Mouse (Mus musculus) gastrocnemius, postnatal 10 days (tissue): ENCODE results near the gene Zfp119a. TPM values are rescaled to one million over a fixed set of nuclear protein-coding genes. Genes with fewer than 3 reads are reported as not detected.
"Not testable (repeated sequence)": the region's sequence is repeated elsewhere in the genome, so short reads cannot be mapped to it uniquely, and the experiment has no call there.

Experiments
- DNase-seq: peaks from one replicate; pipeline ENCODE4 v3.0.0; 2021; ENCODE audit warnings: mixed read lengths
- long read RNA-seq, 2 experiments: library from polyadenylated mRNA; stranded (forward); transcript quantifications; one replicate each; pipeline ENCODE4 v2.0.0; 2021
- total RNA-seq, 2 experiments: library from RNA; stranded (reverse); gene quantifications; 2 replicates each; pipeline ENCODE4 v1.2.3; 2021

The Zfp119a gene
- 1 to 10 TPM; 4.2 to 5.1 TPM for total RNA-seq
- long read RNA-seq, experiment 1, partial matches to known transcripts = 0 of 3 reads
- long read RNA-seq, experiment 1, other reads (novel, unspliced or antisense) = 1 of 3 reads
- long read RNA-seq, experiment 2, partial matches to known transcripts = 0 of 7 reads
- long read RNA-seq, experiment 2, other reads (novel, unspliced or antisense) = 4 of 7 reads

DNA sequence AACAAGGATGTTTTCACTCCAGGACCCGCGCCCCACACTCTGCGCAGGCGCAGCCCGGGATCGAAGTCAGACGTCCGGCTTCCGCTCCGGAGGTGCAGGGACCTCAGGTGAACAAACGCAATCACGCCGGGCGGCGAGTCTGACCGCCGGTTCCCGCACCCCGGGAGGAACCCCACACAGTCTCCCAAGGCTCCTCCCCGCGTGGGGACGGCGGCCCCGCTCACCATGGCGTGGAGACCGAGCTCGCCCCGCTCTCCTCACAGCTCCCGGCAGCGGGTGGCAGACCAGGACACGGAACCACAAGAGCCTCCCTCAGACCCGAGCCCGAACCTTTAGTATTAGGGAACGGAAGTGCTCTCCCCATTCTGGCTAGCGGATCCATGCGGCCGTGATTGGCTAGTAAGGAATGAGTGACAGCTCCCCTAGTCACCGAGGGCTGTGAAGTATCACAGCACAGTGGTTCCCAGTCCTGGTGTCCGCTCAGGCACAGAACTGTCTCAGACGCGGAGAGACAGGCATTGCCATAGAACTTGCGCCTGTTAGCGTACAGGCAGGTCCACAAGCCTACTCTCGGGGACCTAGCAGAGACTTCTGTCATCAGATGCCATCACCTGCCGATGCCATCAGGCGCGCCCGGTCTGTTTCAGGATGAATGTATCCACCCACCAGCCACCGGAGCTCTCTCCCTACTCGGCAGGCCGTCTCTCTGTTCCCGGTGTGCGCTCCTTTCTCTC, at the start of gene Zfp119a:
Gene Zfp119a, minus strand, starts transcription at position 295 of the 734 bp plus-strand sequence.
- DNase-seq = peak; percentile 68

DNA sequence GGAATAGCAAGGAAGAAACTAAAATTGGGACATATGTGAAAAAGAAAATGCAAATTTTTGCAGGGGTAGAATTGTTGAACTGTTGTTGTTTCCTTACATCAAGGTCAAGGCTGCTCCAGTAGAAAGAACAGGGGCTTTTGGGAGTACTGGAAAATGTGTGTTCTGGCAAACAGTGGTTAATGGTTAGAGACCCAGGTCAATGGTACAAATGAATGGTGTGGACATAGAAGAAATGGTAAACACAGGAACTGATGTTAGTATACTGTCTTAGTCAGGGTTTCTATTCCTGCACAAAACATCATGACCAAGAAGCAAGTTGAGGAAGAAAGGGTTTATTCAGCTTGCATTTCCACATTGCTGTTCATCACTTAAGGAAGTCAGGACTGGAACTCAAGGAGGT, 27.9 kb upstream of the Zfp119a start:
- DNase-seq = no peak

DNA sequence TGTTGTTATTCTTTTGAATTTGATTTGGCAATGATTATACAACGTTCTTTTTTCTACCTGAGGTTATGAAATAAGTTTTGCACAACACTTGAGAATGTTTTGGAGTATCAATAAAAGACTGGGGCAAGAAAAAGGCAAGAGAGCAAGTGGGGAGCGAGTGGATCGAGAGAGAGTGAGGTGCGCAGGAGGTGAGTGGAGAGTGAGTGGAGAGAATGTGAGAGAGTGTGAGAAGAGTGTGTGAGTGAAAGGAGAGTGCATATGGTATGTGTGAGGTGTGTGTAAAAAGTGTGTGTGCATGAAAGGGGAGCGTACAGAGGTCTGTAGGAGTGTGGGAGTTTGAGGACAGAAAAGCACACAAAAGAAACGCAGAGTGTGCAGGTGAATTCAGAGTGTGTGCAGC, 25.4 kb upstream of the Zfp119a start:
- DNase-seq = no peak

DNA sequence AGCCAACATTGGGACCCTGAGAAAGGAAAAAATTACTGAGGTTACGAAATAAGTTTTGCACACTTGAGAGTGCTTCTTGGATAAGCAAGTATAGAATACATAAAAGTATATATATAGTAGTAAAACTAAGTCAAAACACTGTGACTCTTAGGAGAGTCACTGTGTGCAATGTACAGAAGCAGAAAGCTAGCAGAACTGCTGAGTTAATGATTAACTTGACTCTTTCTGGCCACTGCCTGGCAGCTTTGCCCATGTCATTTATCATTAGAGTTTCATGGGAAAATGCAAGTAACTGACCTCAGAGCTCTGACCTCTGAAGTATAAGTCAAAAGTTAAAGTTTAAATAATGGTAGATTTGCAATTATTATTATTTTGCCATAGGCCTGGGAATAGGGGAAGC, 25.0 kb upstream of the Zfp119a start:
- no peak for DNase-seq

DNA sequence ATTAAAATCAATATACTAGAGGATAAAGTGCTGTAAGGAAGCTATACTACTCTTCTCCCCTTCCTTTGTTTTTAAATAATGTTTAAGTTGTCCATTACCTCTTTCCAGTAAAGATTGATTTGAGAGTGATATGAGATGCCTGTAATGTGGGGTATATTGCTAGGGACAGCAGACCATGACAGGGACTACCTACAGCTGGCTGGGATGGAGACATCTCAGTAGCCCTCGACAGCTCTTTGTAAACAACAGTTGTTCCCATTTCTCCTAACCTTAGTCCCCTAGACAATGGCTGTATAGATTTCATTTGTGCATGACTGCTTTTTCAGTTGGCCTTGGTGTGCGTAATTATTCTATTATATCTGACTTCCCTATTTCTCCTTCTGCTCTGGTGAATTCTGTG, 24.4 kb upstream of the Zfp119a start:
- DNase-seq = no peak

DNA sequence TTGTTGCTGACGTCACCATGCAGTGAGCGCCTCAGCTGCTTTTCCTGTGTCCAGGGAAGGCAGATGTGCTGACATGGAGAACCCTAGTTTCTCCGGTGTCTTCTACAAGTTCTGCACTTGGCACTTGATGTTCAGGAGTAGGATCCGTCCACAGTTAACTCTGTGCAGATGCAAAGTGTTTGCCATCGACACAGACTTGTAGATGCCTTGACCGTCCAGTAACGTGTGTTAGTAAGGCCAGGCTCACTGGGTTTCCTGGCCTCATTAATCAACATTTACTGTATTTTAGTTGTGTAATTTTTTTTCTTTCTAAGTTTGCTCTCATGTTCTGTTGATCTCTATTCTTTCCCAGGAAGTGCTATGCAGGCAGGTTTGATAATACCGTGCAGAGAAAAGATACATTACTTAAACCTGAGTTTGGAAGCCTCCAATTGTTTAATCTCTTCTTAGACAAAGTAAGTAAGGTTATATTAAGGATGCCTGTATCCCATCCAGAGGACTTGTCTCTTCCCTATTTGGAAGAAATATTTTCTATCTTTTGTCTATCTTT, 13.8 kb upstream of the Zfp119a start:
- DNase-seq = not testable (repeated sequence)

DNA sequence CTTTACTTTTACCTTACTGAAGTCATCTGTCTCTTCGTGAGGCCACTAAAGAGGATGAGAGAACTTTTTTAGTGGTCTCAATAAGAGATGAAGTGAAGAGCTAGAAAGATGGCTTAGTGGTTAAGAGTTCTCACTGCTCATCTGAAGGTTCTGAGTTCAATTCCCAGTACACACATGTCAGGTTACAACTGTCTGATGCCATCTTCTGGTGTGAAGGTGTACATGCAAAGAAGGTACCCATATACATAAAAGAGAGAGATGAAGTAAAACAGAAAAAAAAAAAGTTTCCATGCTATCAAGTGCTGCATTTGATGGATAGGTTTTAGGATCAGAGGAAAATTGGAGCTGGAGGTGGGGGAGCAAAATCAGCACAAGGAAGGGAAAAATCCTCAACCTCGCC, 6.2 kb upstream of the Zfp119a start:
- DNase-seq = no peak

DNA sequence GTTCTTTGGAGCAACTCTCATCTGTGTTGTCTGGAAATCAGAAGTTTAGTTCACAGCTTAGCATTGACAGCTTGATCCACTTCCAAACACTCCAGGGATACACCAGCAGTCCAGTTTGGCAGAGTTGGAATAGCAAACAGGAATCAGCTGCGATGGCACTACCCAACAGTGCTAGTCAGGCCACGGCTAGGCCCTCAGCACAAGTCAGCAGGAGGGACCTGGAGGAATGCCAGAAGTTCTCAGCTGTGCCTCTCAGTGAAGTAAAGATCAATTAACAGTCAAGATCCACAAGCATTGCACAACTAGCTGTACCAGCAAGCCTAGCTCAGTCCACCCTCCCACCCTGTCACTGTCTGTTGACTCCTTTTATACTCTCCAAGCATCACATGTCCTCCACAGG, 4.9 kb upstream of the Zfp119a start:
- no peak for DNase-seq

DNA sequence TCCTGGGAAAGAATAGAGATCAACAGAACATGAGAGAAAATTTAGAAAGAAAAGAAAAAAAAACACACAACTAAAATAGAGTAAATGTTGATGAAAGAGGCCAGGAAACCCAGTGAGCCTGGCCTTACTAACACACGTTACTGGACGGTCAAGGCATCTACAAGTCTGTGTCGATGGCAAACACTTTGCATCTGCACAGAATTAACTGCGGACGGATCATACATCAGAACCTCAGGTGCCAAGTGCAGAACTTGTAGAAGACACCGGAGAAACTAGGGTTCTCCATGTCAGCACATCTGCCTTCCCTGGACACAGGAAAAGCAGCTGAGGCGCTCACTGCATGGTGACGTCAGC, 471 bp downstream of the Zfp119a start:
- DNase-seq = not testable (repeated sequence)

DNA sequence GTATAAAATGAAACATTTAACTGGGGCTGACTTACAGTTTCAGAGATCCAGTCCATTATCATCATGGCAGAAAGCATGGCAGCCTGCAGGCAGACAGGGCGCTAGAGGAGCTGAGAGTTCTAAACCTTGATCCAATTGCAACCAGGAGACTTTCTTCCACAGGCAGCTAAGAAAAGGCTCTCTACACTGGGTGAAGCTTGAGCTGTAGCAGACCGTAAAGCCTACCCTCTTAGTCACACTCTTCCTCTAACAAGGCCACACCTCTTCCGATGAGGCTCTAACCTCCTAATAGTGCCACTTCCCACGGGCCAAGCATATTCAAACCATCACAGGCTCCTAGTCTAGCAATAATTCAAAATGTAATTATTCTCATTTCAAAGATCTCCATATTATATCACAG, 1.5 kb downstream of the Zfp119a start:
- no peak for DNase-seq

DNA sequence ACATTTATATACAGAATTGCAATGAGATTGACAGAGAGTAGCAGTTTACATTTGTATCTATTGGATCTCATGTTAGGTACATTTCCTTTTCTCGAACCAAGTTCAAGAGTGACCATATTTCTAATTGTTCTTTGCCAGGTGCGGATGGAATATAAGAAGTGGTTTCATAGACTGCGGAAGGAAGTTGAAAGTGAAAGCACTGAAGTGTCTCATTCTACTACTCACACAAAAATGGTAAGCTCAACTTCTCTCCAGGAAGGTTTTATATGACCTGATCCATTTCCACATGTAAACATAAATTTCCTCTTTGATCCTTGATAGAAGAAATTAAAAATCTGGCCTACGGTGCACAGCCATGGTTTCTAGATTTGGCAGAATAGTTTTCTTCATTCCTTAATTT, 35.7 kb downstream of the Zfp119a start:
- DNase-seq = no peak

DNA sequence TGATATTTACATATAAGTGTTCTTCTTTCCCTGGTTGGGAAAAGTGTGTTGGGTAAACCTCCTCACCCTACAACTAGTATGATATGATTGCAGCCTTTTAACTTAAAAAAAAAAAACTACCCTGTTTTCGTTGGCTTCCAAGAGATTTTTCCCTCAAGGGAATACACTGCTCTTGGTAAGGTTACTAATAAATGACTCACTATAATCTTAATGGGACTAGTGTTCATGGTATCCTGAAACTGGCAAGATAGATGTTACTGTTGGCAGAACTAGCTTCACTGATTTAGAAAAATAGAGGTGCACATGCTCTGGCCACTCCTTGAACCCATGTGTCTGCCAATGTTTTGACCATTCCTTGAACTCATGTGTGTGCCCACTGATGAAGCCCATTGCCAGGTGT, 57.2 kb downstream of the Zfp119a start:
- DNase-seq = no peak

DNA sequence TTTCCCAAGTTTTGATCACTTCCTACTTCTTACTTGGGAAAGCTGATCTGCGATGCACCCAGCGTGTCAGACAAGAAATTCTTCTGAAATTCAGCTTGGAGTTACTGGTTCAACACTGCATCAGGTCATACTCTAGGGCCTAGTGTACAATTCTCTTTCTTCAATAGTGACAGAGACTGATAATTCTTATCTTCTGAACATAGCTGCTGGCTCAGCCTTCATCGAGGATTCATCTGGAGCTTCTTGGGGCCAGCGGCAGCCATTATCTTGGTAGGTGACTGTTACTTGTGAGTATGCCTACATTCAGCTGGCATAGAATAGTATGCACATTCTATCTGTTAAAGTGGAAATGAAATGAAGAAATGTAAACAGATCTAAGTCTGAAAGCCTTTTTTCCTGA, 61.9 kb downstream of the Zfp119a start:
- no peak for DNase-seq

Other genes with a start within 250 kb of the Zfp119a start
- 1 to 10 TPM; 2.9 to 3.6 TPM for gene Pot1b, start 166.3 kb downstream of the Zfp119a start, total RNA-seq
- under 1 TPM; 0.14 to 0.29 TPM for gene Adgre4, start 128.9 kb downstream of the Zfp119a start, total RNA-seq
- 1 to 10 TPM; 3.6 to 4.5 TPM for gene Zfp959, start 13.2 kb upstream of the Zfp119a start, total RNA-seq
- gene Zfp119b, start 70.6 kb upstream of the Zfp119a start, total RNA-seq = 1 to 10 TPM; 3.5 to 4.0 TPM
- 1 to 10 TPM in 1 of 2 experiments, under 1 TPM in 1; 0.75 to 1.6 TPM for gene Ebi3, start 73.7 kb upstream of the Zfp119a start, total RNA-seq
- gene Yju2, start 80.2 kb upstream of the Zfp119a start, total RNA-seq = 10 to 100 TPM; 11.1 to 11.6 TPM
- 1 to 10 TPM in 1 of 2 experiments, under 1 TPM in 1; 0.87 to 1.2 TPM for gene Shd, start 91.5 kb upstream of the Zfp119a start, total RNA-seq
- gene Fsd1, start 107.6 kb upstream of the Zfp119a start, total RNA-seq = 1 to 10 TPM in 1 of 2 experiments, under 1 TPM in 1; 0.49 to 1.0 TPM
- gene Stap2, start 126.7 kb upstream of the Zfp119a start, total RNA-seq = 1 to 10 TPM; 4.7 to 8.1 TPM
- gene Mpnd, start 126.8 kb upstream of the Zfp119a start, total RNA-seq = 10 to 100 TPM; 31.6 to 36.9 TPM
- gene Sh3gl1, start 157.7 kb upstream of the Zfp119a start, total RNA-seq = 10 to 100 TPM; 25.7 to 35.0 TPM
- gene Chaf1a, start 161.5 kb upstream of the Zfp119a start, total RNA-seq = 1 to 10 TPM; 3.6 to 8.7 TPM
- 10 to 100 TPM; 37.8 to 39.0 TPM for gene Ubxn6, start 196.1 kb upstream of the Zfp119a start, total RNA-seq
- gene Hdgfl2, start 200.7 kb upstream of the Zfp119a start, total RNA-seq = 10 to 100 TPM; 37.7 to 45.7 TPM
- gene Plin4, start 230.9 kb upstream of the Zfp119a start, total RNA-seq = 100 to 1,000 TPM in 1 of 2 experiments, 10 to 100 TPM in 1; 75.2 to 106 TPM
- 10 to 100 TPM; 19.2 to 19.9 TPM for gene Plin5, start 238.7 kb upstream of the Zfp119a start, total RNA-seq
- gene Lrg1, start 243.1 kb upstream of the Zfp119a start, total RNA-seq = 1 to 10 TPM; 1.4 to 3.1 TPM